Mouse (Mus musculus): ENCODE results near the gene Zfp385b. TPM values are rescaled to one million over a fixed set of nuclear protein-coding genes. Genes with fewer than 3 reads are reported as not detected.
A peak's percentile ranks its signal among the peaks of the same experiment; 100 is the strongest.

Zfp385b gene
- total RNA-seq, 1 experiment from 2014 or later = 1.9 TPM

DNA sequence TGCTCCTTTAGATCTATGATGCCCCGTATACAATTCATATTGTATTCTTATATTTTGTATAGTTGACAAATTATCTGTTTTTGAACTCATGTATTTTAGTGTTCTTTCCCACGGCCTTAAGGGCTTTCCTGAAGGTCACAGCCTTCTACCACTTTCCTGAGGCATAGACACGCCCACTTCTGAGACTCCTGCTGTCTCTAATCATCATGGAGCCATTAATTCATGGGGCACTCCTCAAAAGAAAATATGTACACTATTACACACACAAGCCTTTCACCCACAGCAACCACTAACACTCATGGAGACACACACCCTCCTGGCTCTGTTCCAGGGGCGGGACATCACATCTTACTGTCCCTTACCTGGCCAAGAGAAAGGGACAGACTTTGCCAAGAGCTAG lies 232.1 kb downstream of the Zfp385b start:
- no peak for DNase-seq

DNA sequence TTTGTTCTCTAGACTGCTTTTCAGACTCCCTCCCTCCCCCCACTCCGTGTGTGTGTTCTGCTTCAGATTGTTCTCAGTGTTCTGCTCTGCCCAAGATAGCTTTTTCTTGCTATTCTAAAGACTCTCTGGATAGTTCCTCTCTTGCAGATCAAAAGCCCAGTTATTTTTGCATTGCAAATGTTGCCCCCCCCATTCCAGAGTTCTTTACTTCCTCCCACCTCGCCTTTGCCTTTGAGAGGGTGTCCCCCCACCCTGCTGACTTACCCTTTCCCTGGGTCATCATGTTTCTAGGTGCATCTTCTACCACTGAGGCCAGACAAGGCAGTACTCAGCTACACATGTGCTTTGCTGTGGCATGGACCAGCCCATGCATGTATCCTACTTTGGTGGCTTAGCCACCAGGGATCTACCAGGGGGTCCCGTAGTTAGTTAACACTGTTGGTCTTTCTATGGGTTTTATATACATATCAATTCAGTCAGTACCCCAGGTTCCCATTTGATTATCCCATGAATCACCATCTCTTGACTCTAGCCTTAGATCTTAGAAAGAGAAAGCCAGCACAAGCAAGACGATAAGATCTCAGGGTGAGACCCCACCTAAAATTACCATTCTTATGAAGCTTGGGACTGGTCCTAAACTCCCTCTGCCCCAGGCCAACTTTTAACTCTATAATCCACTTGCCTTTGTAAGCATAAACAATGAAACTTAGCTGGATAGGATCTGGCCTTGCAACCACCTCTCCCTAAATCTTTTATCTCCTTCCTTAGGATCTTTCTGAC lies 232.7 kb downstream of the Zfp385b start:
- DNase-seq = no peak

DNA sequence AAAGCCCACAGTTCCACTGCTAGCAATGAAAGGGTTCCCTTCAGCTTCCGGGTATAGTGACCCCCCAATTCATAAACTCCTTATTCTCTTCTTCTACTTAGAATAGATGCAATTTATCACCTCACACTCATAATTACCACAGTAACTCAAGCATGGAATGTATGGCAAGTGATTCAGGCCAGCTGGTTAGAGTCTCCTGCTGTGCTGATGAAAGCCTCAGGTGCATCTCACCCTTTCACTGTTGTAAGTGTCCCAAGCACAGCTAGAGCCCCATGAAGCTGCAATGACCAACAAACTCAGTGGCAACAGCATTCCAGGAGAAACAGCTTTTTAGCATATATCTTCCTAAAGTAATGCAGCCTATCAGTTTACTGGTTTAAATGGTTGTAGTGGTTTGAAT lies 235.9 kb downstream of the Zfp385b start:
- DNase-seq = no peak

DNA sequence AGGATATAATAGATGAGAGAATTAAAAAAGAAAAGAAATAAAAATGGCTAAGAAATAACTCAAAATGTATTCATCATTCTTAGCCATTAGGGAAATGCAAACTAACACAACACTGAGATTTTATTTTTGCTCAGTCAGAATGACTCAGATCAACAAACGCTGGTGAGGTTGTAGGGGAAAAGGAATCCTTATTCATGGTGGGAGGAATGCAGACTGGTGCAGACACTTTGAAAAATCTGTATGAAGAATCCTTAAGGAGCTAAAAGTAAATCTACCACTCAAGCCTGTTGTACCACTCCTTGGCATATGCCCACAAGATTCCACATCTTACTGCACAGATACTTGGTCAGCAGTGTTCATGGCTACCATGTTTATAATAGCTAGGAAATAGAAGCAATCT lies 242.9 kb downstream of the Zfp385b start:
- DNase-seq = no peak

DNA sequence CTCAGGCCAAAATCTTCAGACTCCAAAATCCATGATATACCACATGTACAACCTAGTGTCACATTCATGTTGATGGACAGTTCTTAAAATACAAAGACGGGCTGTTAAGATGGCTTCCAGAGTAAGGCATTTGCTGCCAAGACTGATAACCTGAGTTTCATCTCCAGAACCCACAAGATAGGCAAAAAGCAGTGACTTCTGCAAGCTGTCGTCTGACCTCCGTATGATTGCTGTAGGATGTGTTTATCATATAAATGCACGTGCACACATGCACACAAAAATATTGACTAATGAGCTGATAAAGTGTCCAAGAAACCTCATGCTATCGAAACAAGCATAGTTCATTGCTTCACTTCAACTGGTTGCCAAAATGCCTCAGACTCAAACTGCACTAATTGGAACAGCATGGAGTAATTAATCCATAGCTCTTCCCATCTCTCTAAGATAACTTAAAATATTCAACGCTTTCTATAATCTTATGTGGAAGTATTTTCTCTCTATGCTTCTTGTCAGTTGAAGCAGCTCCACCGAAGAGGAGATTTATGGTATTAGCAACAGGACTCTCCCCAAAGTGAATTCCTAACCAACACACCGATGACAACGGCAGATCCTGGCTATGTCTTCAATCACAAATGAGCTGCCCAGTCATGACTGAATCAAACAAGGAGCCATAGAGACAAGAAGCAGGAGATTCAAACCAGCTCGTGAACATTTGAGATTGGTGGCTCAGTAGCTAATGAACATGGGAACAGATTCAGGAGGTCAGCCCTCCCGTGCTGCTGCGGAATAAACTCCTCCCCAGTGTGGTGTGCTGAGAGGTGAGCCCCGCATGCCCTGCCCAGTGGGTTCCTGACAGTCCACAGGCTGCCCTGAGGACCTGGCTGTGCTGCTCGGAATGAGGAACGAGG lies 251.7 kb downstream of the Zfp385b start:
- DNase-seq = no peak

DNA sequence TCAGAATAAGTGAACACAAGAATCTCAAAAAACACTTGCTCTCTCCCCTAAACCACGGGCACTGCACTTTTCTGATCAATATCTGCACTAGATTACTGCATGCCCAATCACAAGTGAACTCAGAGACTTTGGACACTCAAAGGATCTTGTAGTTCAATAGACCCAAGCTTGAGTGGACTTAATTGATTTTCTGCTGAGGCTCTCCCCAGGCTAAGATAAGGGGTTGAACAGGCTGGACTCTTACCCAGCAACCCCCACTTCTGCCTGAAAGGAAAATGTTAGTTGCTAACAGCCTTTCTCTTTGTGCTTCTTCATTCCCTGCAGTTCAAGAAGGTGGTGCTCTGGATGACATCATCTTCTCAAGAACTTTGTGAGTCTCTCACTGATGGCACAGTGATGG lies 255.7 kb downstream of the Zfp385b start:
- no peak for DNase-seq

DNA sequence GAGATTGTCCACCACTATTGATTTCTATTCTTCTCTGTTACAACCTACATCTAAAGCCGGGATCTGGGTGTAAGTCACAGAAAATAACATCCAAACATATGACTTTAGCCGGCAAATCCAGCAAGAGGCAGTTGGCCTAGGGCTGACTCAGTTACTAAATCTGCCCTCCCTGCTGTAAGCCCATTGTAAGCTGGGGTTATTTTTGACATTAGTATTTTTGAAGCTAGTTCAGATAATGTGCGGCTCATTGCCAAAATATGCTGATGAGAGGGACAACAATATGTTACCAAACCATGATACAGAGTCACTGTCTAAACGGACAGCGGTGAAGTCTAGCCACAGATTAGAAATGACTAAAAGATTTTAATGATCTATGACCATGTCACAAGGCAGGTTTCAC lies 257.5 kb downstream of the Zfp385b start:
- DNase-seq = peak; percentile 9

DNA sequence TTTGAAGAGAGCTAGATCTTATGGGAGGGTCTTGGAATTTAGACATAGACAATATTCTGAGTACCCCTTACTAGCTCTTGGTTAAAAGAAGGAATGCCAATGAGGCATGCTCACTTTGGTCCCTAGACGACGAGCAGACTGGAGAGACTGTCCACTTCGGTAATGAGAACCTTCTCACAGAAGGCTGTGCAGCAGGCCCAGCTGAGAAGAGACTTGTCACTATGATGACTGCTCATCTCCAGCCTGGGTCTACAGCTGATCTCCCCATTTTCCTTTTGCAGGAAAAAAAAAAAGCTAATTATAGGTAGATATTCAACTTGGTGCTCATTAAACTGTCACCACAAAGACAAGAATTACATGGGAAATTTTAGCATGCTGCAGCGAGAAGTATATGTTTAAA lies 262.5 kb downstream of the Zfp385b start:
- DNase-seq = no peak

DNA sequence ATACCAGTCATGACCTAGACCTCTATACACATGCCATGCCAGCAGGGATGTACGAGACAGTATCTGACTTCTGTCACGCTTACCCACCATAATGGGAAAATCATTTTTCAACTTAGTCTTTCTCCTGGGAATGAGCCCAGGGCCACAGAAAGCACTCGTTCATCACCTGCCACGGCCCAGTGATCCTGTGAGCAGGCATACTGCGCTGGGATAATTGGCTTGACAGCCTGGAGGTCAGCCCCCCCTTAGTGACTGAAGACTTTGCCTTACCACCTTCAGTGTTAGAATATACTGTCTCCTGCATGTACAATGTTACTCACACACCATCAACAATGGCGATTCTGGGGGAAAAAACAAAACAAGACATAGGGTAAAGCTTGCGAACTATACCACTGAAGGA lies 263.5 kb downstream of the Zfp385b start:
- DNase-seq = no peak

DNA sequence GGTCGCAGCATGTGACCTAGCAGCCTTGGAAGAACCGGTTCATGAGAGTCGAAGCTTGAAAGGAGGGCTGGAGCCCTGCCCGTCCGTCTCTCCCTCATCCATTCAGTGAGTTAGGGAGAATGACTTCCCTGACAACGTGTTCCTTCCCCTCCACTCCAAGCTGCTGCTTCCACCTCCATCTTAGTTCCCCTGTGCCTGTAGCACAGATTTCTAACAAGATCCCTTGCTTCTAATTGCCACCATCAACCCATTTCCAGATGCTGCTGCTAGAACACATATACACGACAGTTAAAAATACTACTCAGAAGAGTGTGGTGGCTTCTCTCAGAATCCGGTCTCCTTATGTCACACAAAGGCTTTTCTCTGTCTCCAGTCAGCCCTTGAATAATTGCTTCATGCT lies 266.8 kb downstream of the Zfp385b start:
- DNase-seq = no peak

DNA sequence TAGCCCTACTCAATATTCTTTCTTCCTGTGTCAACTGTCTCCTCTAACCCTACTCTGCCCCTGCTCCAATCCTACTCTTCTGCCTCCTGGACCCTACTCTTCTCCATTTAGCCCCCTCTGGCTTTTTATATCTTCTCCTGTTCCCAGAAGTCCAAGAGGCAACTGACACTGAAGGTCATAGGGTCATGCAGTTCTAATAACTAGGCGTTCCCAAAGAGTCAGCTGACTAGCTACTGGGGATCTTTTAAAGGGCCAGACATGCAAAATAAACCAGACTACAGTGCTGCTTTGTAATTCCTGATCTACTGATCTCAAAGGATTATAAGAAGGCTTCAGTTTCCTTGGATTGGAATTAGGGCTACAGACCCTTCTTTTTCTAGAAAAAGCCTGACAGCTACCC lies 276.1 kb downstream of the Zfp385b start:
- DNase-seq = no peak

DNA sequence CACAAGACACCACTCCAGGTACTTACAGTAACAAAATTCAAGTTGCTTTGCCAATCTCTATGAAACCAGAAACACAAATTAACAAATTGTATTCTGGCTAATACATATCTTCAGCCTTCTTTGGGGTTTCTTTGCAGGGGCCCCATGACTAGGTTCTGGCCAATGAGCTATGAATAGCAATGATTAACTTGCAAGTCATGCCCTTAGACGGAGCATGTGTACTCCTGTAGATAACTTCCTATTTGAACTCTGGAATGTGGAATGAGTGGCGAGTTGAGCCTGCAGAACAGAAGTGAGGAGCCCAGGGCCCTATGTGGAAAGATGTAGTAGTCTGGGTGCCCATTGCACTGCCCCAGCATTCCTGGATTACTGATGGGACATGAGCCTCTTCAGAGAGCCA lies 276.8 kb downstream of the Zfp385b start:
- no peak for DNase-seq

DNA sequence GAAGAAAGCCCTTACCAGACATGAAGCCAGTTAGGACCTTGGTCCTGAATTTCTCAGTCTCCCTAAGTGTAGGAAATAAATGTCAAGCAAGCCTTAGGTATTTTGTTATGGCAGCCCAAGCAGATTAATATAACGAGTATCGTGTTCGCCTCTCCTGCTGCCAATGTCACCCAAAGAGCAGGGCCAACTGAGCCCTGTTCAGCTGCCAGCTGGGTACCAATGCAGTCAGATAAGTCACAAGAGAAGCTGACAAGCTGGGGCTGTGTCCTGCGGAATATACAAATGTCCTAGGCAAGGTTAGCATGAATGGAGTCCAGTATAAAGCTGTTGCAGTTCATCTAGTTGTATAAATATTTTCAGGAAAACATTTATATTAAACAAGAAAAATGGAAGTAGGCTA lies 277.8 kb downstream of the Zfp385b start:
- DNase-seq = no peak

DNA sequence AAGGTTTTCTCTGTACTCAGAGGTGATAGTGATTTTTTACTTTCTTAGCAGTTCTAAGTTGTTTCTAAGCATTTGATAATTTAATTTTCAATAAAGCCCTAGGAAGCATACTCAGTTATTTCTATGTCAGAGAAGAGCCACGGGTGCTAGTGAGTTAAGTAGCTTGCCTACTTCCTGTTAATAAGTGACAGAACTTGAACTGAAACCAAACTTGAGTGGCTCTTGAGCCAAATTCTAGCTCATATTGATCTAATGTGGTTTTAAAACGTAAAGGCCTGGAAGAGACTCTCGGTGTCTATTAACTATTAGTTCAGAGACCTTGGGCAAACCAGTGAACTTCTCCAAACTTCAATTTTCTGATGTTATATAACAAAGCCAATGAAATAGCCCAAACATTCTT lies 278.6 kb downstream of the Zfp385b start:
- no peak for DNase-seq

DNA sequence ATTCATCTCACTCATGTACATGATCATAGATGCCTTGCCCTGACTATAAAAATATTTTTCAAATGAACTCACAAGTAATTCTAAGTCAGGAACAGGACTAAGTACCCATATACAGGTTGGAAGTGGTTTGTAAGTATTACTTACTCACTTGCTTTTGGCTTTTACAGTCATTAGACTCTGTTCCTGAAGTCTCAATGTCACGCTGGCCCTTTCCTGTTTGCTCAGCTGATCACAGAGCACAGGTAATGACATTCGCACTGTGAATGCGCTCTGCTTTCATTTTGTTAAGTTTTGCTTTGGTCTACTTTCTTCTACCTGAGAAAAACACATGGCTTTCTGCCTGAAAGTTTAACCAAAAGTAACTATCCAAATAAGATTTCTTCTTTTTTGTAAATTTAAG lies 282.9 kb downstream of the Zfp385b start:
- DNase-seq = no peak

DNA sequence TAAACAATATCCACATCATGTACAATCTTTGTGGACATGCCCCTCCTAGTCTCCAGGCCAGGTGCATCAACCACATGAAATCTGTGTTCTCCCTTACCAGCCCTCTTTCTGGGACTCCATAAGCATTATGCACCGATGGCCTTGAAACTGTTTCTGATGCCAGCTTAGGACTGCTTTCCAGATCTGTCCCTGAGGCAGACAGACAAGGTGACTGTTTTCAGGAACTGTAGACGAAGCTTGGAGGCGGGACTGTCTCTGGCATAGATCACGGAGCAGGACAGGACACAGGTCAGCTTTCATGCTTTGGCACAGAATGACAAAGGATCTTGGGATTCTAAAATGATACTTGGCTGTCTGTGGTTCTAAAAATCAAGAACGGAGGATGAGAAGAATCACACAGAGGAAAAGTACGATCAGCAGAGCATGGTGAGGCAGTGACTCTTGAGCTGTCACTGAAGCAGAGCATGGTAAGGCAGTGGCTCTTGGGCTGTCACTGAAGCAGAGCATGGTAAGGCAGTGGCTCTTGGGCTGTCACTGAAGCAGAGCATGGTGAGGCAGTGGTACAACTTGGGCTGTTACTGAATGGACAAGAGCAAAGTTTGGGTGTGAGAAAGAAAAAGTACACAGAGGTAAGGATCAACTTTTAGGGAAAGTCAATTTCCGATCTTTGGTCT lies 291.2 kb downstream of the Zfp385b start:
- no peak for DNase-seq

DNA sequence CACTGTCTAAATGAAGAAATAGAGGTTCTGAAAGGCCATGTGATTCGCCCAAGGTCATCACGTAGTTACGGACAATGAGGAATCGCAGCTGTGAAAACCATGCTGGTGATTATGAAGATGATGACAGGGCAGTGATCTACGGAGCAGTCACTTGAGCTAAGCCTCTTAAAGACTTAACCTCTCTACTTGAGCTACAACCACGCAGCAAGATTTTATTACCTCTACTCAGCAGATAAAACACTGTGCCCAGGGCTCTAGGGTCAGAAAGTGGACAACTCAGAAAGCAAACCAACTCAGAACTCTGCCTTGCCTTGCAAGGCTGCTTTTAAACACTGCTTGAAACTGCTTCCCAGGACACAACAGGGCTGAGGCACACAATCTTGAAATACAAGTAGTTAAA lies 291.8 kb downstream of the Zfp385b start:
- no peak for DNase-seq

DNA sequence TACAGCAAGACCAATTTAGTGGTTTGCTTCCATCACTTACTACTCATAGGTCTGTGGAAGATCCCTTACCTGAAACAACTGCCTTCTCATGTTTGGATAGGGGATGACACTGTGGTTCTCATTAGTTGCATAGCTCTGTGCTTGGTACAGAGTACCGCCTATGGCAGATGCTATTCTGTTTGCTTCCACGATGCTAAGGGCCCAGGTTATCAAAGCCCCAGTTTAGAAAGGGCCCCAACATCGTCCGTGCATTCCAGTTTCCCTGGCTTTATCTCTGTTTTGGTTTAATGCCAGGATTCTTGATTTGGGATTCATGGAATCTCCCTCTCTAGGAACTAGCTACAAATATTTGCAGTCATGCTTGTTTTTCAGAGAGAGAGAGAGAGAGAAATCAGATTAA lies 292.6 kb downstream of the Zfp385b start:
- DNase-seq = no peak

DNA sequence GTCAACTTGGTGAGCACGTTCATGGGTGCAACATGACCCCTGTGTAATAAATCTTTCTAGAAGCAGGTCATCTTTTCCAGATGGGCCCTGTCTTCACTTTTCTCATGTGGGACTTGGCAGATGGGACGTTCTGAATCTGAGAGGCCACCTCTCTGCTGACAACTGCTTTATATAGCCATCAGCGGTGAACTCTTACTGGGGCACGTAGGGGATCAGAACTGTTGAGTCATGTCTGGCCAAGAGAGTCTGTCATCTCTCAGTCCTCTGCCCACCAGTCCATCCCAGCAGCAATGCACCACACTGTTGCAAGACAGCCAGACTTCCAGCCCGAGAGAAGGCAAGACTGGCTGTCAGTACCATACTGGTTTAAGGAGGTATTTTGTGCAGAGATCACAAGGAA lies 293.1 kb downstream of the Zfp385b start:
- no peak for DNase-seq

DNA sequence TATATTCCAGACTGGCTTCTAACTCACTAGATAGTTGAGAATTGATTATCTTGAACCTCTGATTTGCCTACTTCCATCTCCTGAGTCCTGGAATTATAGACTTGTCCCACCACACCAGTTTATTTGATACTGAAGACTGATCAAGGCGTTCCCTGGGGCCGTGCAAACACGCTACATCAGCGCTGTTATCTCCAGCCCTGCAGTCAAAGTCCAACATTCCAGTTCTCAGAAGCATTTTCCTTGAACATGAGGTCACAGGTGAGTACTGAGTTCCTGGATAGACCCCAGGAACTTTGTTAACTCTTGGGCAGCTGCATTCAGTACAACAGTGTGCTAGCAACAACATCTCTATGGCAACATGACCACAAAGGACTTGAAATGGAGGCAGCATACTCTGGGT lies 297.2 kb downstream of the Zfp385b start:
- no peak for DNase-seq

DNA sequence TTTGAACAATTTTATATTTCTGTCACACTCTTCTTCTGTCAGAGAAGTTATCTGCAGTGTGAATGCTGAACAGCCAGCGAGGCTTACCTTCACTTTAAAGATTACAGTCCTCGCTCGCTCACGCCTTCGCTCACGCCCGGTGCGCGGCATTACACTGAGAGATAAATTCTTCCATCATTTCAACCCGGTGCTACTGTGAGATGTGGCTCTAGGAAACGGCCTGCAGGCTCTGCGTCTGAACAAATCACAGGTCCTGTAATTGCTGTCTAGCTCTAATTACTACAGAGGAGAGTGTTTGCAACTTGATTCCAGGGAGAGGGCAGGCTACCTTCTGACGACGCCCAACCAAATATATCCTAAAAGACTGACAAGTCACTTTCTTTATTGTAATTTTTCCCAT lies 300.1 kb downstream of the Zfp385b start:
- no peak for DNase-seq

DNA sequence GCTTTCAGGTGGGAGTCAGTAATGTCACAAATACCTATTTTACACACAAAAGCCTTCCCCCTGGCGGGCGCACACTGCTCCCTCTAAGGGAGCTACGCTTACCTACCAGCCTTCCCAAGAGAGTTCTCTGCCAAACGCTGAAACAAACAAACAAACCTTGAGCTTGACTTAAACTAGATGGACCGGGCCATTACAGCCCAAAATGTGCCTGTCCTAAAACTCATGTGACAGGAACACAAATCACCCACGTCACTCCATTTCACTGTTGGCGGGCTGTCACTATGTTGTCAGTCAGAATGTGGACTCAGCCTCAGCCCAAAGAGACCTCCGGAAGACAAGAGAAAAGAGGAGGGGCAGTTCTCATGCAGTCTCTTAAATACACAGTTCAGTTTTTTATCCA lies 300.7 kb downstream of the Zfp385b start:
- DNase-seq = no peak

DNA sequence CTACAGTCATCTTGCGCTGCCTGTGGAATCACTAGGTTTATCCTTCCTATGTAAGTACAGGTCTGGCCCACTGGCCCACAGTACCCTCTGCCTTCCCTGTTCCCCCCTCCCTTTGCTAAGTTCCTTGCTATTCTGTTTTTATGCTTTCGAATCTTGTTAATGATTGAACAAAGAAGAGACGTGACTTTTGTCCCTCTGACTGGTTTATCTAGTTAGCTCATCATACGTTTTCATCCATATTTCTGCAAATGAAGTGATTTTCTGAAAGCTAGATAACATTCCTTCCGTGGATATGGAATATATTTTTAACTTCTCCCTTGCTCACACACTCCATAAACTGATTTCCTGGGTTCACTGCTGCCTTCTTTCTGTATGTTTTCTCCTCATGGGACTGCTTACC lies 302.8 kb downstream of the Zfp385b start:
- DNase-seq = no peak
